Mouse (Mus musculus): ENCODE results near the gene Pum2.

The Pum2 gene

DNA sequence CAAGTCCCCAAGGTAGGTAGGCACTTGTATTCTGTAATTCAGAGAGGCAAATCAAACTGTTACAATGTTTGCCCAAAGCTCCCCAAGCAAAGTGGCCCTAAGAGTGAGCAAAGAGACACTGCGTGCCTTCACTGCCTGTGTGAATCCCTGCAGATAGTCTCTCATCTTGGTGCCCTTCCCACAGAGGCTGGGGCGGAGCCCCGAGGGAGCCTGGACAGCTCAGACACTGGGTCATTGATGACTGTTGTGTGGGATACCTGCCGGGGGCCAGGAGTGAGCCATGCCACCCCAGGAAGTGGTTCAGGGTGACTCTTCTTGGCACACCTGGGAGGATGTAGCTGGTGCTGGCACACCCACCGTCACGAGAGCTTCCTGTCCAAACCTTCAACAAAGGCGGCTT is 87.1 kb downstream of the Pum2 start:
- no peak for DNase-seq (ENCODE audit: low spot score)

DNA sequence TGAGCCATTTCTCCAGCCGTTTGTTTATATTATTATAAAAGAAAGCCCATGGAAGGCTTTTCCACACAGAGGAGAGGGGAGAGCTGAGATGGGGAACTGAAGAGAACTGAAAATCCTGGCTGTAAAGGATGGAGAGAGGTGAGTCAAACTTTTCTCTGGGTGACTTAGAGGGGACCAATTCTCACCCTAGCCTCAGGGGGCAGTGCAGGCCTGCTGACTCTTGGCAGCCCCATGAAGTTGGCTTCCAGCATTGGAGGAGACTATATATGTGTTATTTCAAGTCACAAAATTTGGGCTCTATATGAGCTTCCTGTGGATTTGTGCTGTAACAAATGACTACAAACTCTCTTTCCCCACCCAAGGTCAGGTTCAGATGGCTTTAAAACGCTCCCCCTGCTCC is 88.7 kb downstream of the Pum2 start:
- no peak for DNase-seq (ENCODE audit: low spot score)

DNA sequence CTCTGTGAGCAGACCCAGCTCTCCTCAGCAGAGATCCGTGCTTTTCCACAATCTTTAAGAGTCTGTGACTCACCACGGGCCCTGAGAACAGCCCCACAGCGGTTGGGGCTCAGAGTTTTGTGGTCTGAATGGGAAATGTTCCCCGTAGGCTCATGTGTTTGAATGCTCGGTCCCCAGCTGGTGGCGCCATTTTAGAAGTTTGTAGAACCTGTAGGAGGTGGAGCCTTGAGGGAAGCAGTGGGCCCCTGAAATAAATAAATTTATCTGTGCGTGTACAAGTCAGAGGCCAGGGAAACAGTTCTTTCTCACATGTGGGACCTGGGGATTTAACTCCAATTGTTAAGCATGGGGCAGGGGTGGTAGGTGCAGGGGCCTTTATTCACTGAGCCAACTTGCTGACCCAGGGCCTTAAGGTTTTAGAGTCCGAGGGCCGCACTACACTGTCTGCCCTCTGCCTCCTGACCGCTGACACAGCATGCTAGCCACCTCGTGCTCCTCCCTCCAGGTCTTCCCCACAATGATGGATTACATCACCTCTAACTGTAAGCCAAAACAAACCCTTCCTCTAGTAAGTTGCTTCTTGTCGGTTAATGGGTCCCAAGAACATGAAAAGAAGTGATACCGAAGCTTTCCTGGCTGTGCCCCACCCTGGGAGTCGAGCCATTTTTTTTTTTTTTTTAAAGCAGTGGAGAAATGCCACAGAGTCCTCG is 90.4 kb downstream of the Pum2 start:
- DNase-seq (ENCODE audit: low spot score) = no peak

DNA sequence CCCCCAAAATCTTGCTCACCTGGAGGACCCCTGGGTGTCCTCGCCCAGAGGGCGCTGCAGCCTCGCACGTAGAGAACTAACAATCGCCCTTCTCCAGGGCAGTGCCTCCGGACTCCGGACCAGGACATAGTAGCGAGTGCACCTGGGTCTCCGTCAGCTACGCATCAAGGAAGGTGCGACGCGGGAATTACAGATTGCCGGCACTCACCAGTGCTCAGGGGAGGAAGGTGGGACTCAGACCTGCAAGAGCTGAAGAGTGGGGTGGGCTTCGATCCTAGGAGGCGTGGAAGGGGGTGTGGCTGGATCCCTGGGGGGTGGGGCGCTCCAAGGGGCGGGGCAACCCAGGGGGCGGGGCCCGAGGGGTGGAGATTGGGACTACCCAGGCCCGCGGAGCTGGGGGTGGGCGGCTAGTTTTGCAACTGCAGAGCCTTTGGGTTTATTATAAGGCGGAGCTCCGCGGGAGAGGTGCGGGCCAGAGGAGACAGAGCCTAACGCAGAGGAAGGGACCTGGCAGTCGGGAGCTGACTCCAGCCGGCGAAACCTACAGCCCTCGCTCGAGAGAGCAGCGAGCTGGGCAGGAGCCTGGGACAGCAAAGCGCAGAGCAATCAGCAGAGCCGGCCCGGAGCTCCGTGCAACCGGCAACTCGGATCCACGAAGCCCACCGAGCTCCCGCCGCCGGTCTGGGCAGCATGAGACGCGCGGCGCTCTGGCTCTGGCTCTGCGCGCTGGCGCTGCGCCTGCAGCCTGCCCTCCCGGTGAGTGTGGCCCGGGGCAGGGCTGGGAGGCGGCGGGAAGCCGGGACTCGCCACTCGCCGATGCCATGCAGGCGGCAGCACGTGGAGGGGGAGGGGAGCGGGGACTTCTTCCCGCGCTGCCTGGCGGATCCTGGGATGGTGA is 97.3 kb downstream of the Pum2 start, which contains the start of gene Sdc1:
Gene Sdc1 (plus strand): TSS at position 378 of the 898 bp plus-strand sequence.
- peak; percentile 47 for DNase-seq (ENCODE audit: low spot score)

DNA sequence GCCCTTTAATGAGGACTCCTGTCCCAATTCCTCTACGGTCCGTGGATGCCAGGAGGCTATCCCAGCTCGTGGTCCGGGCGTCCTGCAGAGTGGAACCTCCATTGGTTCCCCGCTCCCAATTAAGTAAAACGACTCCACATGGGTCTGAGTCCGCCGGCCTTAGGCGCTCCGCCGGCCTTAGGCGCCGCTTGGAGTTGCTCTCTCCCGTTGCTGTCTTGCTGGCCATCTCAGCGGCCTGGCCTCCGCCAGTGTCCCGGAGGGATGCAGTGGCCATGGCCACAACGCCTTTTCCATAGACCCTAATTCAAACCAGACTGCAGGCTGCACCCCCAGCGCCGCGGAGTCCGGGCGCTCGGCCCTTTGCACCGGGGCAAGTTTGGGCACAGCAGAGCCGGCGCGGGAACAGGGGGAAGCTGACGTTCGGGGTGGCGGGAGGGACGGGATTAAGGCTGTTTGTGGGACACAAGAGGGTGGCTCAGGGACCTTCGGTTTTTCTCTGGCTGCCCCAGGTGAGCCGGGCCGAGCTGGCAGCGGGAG is 98.0 kb downstream of the Pum2 start:
- DNase-seq (ENCODE audit: low spot score) = peak; percentile 10

DNA sequence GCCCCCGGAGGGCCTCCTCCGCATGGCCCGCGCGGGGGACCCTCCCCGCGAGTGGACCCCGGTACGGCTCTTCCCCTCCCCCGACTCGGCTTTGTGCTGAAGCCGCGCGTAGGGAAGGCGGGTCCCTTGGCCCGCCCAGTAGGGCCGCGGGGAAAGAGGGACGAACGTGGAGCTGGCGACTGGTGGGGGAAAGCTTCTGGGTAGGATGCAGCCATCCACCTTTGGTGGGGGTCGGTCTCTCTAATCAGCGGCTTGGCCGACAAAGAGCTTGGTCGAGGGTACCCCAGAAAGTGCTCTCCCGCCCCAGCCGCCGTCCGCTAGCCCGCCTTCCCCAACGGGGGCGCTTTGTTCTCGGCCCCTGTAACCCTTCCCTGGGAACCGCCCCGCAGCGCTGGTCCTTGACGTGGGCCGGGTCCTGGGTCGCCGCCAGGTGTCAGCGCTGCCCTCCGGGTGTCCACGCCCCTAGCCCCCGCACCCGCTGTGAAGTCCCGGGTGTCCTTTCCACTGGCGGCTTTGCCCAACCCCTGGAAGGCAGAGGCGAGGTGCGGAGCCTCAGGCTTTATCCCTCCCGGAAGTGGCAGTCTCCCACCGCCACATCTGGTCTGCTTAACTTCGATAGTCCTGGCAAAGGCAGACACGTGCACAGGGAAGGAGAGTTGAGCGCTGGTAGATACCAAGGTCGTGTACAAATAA is 98.7 kb downstream of the Pum2 start:
- no peak for DNase-seq (ENCODE audit: low spot score)

DNA sequence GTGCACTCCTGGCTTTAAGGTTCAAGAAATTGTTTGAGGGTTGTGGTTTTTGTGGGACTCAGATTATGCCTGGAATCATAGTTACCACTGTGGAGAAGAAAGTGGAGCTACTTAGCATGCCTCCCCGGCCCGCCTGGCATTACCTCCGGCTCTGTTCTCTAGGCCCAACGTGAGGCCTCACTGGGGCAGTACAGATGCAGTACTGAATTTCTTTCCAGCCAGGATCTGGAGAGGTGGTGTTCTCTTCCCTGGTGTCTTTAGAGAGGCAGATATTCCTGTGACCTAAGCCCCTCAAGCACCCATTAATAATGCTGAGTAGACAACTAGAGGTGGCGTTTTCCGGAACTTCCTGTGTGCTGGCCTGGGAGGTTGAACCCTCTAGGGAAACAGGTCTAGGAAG is 99.4 kb downstream of the Pum2 start:
- DNase-seq (ENCODE audit: low spot score) = no peak

DNA sequence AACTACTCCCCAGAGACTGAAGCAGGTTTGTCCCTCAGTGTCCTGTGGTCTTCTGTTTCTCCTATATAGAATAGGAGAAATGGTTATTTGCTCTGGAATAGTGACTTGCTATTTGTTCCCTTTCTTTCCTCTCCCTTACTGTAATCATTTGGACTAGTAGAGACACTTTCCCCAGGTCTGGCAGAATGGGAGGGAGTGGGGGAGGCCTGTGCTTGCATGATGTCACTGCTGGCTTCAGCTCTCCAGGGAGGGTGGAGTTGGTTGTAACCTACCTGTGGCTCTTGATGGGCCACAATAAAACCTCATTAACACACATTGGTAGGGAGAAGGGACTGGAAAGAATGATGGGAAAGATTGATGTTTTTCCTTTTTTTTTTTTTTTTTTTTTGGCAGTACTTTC is 100.2 kb downstream of the Pum2 start:
- DNase-seq (ENCODE audit: low spot score) = no peak

DNA sequence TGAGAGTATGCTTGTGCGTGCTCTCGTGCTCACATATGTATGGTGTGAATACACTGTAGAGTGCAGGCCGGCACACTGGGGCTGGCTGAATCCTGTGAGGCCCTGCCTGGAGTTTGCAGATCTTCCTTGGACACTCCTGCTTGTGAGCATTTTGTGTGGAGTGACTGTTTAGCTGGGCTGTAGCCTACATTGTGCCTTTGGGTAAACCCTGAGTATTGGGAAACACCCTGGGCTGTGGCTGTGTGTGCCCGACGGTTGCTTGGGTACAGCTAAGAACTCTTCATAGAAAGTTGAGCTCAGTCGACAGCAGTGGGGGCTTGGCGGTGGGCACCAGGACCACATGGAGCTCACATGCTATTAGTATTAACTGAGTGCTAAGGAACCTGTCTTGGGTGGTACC is 102.3 kb downstream of the Pum2 start:
- no peak for DNase-seq (ENCODE audit: low spot score)

DNA sequence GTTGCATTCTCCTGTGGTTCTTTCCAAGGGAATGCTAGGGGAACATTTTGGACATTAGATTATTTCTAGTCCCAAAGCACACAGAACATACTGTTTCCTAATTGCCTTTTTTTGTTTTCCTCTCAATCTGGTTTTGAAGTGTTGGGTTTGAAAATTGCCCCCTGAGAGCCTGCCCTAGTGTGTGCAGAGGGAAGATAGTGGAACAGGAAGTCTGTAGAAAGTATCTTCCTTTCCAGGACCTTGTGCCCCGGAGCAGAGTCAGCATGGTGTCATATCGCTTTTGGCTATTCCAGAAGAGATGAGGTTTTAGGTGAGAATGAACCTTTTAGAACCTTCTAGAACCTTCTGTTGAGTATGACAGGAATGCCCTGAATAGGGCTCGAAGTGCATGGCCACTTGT is 102.8 kb downstream of the Pum2 start:
- no peak for DNase-seq (ENCODE audit: low spot score)

DNA sequence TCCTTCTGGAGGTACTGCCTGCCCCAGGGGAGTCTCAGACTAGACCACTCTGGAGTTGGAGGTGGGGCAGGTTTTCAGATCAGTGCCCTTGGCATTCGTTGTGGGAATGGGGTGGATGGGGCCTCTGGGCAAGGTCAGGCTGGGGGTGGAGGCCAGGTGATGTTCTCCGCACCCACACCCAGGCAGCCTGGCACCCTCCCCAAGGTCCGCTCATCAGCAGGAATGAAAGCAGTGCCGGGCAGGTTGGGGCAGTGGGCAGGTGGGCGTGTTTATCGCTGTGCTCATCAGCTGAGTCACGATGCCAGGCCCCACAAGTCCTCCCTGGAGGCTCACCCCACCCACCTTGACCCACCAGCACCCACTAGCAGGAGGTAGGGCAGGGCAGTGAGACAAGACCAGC is 104.2 kb downstream of the Pum2 start:
- DNase-seq (ENCODE audit: low spot score) = no peak

DNA sequence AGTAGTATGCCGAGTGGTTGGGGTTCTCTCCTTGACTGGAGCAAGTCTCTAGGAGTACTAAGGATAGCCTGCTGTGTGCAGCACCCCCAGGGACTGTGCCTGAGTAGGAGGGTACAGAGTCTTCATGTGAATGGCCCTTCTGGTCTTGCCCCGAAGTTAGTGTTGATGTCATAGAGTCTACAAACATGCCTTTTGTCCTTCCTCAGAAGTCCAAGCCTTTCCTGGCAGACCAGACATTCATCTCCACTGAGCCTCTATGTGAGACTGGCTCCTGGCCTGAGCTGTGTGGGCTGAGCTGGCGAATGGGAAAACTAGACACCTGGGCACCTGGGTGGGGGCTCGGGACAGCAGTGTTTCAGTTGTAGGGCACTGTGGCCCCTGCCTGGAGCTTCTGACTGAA is 105.9 kb downstream of the Pum2 start:
- no peak for DNase-seq (ENCODE audit: low spot score)

DNA sequence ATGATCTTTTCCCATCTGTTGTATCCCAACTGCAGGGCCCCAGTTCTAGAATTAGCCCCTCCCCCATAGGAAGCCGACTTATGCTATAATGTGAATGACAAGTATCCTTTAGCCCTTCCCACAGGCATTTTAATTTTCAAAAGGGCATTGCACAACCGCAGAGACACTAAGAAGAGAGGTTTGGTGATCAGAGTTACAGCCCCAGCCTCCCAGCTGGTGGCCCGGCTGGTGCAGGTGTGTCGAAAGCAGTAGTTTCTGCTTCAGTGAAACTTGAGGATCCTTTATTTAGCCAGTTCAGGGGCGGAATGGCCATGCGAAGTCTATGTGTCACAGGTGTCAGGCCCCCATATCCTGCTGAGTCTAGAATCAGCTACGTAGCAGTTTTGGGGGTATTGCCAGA is 107.2 kb downstream of the Pum2 start:
- no peak for DNase-seq (ENCODE audit: low spot score)

DNA sequence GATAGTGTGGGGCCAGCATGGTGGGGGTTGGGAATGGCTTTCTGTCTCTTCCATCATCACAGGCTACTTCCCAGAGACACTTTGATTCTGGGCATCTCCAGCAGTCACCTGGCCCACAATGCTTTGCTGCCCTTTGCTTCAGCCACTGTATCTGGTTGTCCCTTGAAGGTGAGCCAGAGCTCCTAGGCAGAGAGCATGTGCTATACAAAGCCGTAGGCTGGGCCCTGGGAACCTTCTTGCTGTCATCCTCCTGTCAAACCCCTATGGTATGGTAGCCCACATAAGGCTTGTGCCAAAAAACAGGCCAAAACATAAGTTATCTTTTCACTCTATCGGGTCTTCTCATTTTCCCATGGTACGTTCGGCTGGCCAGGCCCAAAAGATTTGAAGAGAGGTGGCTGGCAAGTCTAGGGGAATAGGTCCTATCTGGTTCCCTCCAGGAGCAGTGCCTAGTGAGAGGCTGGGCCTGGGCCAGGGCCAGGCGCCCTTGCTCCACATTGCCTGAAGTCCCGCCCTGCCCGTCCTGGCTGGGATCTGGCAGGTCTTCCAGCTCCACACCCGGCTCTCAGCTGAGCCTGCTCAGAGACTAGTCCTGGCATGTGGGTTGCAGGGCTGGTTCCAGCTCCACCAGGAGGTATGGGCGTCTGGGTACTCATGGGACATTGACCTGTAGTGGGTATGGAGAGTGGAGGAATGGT is 107.9 kb downstream of the Pum2 start:
- DNase-seq (ENCODE audit: low spot score) = no peak

DNA sequence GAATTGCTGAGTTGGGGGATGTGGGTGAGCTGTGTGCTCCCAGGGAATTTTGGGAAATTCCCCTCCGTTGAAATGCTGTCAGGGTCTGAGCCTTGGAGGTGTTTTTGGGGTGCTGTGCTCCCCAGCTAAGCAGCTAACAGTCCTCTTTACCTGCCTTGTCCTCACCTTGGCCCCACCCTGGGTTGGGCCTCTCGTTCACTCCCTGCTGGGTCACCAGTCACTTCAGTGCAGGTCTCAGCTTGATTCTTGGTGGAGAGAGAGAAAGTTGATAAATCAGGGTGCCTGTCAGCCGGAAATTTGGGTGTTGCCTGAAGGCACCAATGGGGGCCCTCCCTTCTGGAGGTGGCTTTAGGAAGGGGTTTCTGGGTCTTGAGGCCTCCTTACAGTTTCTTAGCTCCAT is 108.6 kb downstream of the Pum2 start:
- DNase-seq (ENCODE audit: low spot score) = no peak

DNA sequence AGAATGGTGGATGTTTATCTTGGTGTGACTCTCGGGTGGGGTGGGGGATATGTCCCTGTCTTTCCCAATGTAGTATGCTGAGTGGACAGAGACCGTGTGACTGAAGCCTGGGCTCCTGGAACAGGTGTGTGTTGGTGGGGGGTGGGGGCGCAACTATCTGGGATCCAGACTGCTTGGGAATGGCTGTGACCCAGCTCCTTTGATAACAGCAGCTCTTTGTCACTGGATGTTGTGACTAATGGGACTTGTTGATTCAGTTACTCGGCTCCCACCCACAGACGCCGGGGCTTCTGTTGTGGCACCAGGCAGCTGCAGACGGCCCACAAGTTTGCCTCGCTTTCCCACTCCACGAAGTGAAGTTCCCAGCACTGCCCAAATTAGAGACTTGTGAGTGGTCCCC is 110.3 kb downstream of the Pum2 start:
- no peak for DNase-seq (ENCODE audit: low spot score)

DNA sequence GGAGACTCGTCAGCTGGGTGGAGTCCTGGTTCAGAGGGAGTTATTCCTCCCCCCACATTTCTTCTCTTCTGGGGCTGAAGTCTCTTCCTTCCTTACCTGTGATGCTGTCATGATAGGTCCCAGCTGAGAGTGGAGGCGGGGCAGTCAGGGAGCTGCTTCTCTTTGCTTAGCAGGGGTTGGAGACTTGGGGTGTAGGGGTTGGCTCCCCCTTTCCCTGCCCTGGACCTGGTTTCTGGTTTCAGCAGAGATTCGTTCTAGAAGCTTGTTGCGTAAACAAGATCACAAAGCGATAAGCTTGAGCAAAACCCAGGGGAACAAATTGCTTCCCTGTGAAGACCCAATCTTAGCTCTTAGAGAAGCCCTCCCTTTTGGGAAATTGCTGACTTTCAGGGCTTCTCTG is 112.5 kb downstream of the Pum2 start:
- DNase-seq (ENCODE audit: low spot score) = no peak

DNA sequence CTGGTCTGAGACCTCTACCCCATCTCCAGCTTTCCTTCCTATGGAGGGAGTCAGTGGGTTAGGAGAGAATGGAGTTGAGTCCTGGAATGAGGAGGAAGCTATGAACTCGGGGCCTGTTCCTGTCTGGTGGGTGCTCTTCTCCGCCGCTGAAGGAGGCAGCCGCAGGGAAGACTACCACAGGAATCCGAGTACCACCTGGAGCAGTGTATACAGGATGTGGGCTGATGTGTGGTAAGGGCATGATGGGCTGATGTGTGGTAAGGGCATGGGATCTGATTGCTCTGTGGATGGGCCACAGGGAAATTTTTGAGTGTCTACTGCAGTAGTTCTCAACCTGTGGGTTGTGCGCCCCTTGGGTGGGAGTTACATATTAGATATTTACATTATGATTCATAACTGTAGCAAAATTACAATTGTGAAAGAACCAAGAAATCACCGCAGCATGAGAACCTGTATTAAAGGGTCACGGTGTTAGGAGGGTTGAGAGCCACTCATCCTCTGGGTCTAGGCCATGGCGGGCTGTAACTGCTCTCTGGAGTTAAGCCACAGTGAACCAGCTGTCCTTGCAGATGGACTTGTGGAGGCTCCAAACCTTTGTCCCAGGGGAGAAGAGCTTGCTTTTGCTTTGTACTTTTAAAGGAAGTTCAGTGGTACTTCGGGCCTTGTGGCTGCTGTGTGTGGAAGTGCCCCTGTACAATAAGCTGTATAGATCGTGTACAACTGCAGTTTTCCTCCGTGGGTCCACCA is 113.2 kb downstream of the Pum2 start:
- DNase-seq (ENCODE audit: low spot score) = no peak

DNA sequence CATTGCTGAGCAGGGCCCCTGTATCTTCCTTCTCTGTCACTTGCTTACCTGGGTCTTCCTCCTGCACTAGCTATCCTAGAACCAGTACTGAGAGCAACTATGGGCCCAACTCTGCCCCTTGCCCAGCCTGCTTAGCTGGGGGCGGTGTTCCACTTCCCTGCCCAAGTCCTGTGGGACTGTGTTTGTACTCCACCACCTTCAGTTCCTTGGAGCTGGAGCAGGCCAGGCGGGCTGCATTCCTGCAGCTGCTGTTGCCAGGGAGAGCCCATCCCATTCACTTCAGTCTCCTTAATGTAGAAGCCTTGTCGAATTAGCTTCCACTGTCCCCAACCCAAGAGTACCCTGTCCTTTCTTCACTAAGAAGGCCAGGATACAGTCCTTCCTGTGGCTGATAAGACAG is 114.5 kb downstream of the Pum2 start:
- DNase-seq (ENCODE audit: low spot score) = no peak

DNA sequence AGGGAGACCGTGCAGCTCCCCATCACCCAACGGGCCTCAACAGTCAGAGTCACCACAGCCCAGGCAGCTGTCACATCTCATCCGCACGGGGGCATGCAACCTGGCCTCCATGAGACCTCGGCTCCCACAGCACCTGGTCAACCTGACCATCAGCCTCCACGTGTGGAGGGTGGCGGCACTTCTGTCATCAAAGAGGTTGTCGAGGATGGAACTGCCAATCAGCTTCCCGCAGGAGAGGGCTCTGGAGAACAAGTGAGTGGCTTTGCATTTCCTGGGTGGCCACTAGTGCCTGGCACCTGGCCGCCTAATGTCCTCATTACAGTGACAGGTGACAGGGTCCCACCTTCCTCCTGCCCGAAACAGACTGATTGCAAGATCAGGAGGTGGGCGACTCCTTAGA is 116.7 kb downstream of the Pum2 start:
- DNase-seq (ENCODE audit: low spot score) = no peak

DNA sequence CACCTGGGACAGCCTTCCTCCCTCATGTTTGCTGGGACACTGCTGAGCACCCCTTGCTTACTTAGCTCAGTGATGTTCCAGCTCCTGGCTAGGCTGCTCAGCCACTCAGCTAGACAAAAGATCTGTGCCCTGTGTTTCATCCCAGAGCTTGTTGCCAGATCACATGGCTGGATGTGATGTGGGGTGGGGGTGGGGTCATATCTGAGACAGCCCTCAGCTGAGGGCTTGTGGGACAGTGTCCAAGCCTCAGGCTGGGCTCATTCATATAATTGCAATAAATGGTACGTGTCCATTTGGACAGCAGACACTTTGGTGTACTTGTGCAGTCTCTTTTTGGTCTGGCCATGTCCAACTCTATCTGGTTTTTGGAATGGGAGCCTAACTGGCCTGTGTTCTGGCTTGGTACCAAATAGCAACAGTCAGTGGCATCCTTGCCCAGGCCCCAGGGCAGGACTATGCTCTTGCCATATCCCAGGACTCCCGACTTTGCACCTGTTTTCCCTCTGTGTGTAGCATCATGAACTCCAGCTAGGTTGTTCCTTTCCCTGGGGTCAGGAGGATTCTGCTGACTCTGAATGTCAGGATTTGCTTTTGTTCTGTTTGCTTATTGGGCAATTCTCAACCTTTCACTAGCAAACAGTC is 119.6 kb downstream of the Pum2 start:
- DNase-seq (ENCODE audit: low spot score) = no peak

All from urinary bladder, postnatal 10 days (tissue).